Mouse (Mus musculus) neural tube, embryonic 11.5 days (tissue): ENCODE results near the gene Tcte3. TPM values are rescaled to one million over a fixed set of nuclear protein-coding genes. Genes with fewer than 3 reads are reported as not detected.
"Not testable (repeated sequence)": the region's sequence is repeated elsewhere in the genome, so short reads cannot be mapped to it uniquely, and the experiment has no call there.

Source experiments
- ATAC-seq: fragments of 200-750 bp; cut with Nextera tagmentation; 2 replicates; pipeline ENCODE4 v1.8.0; 2017; ENCODE audit warnings: moderate number of reproducible peaks, mild to moderate bottlenecking, moderate TSS enrichment, moderate library complexity; ENCODE audit not compliant: insufficient read depth, low FRiP score, low TSS enrichment
- DNase-seq: peaks from one replicate; pipeline ENCODE4 v3.0.0-alpha.2; 2015; ENCODE audit warnings: low spot score
- H3K27ac ChIP-seq: fragments of 300-500 bp; sonication (generic); 2 replicates; pipeline ENCODE4 v1.5.1; 2014; ENCODE audit warnings: low read depth, mild to moderate bottlenecking, low read length
- H3K27me3 ChIP-seq: fragments of 300-500 bp; sonication (generic); 2 replicates; pipeline ENCODE4 v1.6.1; 2014; ENCODE audit warnings: mild to moderate bottlenecking, low read length, mixed read lengths; ENCODE audit not compliant: control insufficient read depth, insufficient read depth
- H3K36me3 ChIP-seq: fragments of 300-500 bp; sonication (generic); 2 replicates; pipeline ENCODE4 v1.6.1; 2014; ENCODE audit warnings: mild to moderate bottlenecking, low read length, moderate library complexity, mixed read lengths; ENCODE audit not compliant: control insufficient read depth, insufficient read depth
- H3K4me1 ChIP-seq: fragments of 300-500 bp; sonication (generic); 2 replicates; pipeline ENCODE4 v1.6.1; 2014; ENCODE audit warnings: low read length, mixed read lengths; ENCODE audit not compliant: control insufficient read depth, insufficient read depth
- H3K4me2 ChIP-seq: fragments of 300-500 bp; sonication (generic); 2 replicates; pipeline ENCODE4 v1.6.1; 2014; ENCODE audit warnings: low read depth, mild to moderate bottlenecking, moderate library complexity
- H3K4me3 ChIP-seq: fragments of 300-500 bp; sonication (generic); 2 replicates; pipeline ENCODE4 v1.5.1; 2014; ENCODE audit warnings: low read depth, low read length
- H3K9ac ChIP-seq: fragments of 300-500 bp; sonication (generic); 2 replicates; pipeline ENCODE4 v1.6.1; 2014; ENCODE audit warnings: mild to moderate bottlenecking, low read length
- H3K9me3 ChIP-seq: fragments of 300-500 bp; sonication (generic); 2 replicates; pipeline ENCODE4 v1.6.1; 2016; ENCODE audit warnings: low read length; ENCODE audit not compliant: control insufficient read depth
- WGBS: fragments of 180-500 bp; shearing (Covaris S2); extraction: QIAGEN DNeasy Blood & Tissue Kit; methylation state at CpG from one replicate; pipeline ENCODE4 v1.1.7; 2014; 5-methylcytosine and 5-hydroxymethylcytosine counted together
- polyA plus RNA-seq: library from polyadenylated mRNA; unstranded; fragments of >200 nt; fragmentation: Nextera tagmentation; extraction: Ambion mirVana; gene quantifications from 2 replicates; pipeline ENCODE4 v1.2.1, GENCODE M21; 2014

Tcte3 gene
- polyA plus RNA-seq, 1 experiment from 2014 or later = 1.6 TPM

GRCm38 (mm10) chr17:15053829-15054200, 12.5 kb upstream of the Tcte3 start:
- not testable (repeated sequence) for H3K9me3 ChIP-seq, H3K27me3 ChIP-seq, DNase-seq, H3K4me2 ChIP-seq, H3K4me1 ChIP-seq, H3K27ac ChIP-seq, ATAC-seq, H3K4me3 ChIP-seq, H3K9ac ChIP-seq, H3K36me3 ChIP-seq
- WGBS = 94% methylated on average over 10 of the region's 13 CpGs

- WGBS = 97% methylated on average over 5 of the region's 8 CpGs
- H3K9ac ChIP-seq, H3K27ac ChIP-seq, H3K4me3 ChIP-seq, ATAC-seq, H3K9me3 ChIP-seq, H3K27me3 ChIP-seq, H3K4me2 ChIP-seq, H3K36me3 ChIP-seq, H3K4me1 ChIP-seq, DNase-seq: not testable (repeated sequence)
Measured at GRCm38 (mm10) chr17:15053183-15053828, 12.0 kb upstream of the Tcte3 start.

GRCm38 (mm10) chr17:15052766-15053165, 11.5 kb upstream of the Tcte3 start:
- not testable (repeated sequence) for ATAC-seq, H3K4me2 ChIP-seq, H3K4me1 ChIP-seq, H3K9ac ChIP-seq, H3K27ac ChIP-seq, H3K4me3 ChIP-seq, DNase-seq, H3K27me3 ChIP-seq, H3K9me3 ChIP-seq, H3K36me3 ChIP-seq
- 75% methylated on average over 1 of the region's 1 CpGs for WGBS

GRCm38 (mm10) chr17:15050338-15050737, 9.1 kb upstream of the Tcte3 start:
- not testable (repeated sequence) for H3K27me3 ChIP-seq, H3K36me3 ChIP-seq, H3K4me3 ChIP-seq, ATAC-seq, H3K27ac ChIP-seq, H3K4me1 ChIP-seq, H3K4me2 ChIP-seq, H3K9ac ChIP-seq, DNase-seq, H3K9me3 ChIP-seq
- no CpG with 5 or more reads among the region's 1 CpGs for WGBS

GRCm38 (mm10) chr17:15040455-15040854, 833 bp downstream of the Tcte3 start:
- not testable (repeated sequence) for H3K4me1 ChIP-seq, H3K9ac ChIP-seq, ATAC-seq, H3K36me3 ChIP-seq, H3K4me3 ChIP-seq, H3K27ac ChIP-seq, H3K9me3 ChIP-seq, DNase-seq, H3K27me3 ChIP-seq, H3K4me2 ChIP-seq
- no CpG with 5 or more reads among the region's 3 CpGs for WGBS

GRCm38 (mm10) chr17:15031414-15031813, 9.9 kb downstream of the Tcte3 start:
- H3K4me1 ChIP-seq, ATAC-seq: not testable (repeated sequence)

GRCm38 (mm10) chr17:15025513-15025912, 15.8 kb downstream of the Tcte3 start:
- no CpG with 5 or more reads among the region's 6 CpGs for WGBS
- H3K4me1 ChIP-seq, H3K27ac ChIP-seq, H3K27me3 ChIP-seq, H3K9ac ChIP-seq, DNase-seq, H3K4me2 ChIP-seq, H3K9me3 ChIP-seq, H3K36me3 ChIP-seq, ATAC-seq, H3K4me3 ChIP-seq: not testable (repeated sequence)

More at GRCm38 (mm10) chr17:15031414-15031813, 9.9 kb downstream of the Tcte3 start:
- H3K4me2 ChIP-seq, H3K36me3 ChIP-seq, H3K4me3 ChIP-seq, H3K9me3 ChIP-seq, H3K27me3 ChIP-seq, H3K27ac ChIP-seq, H3K9ac ChIP-seq, DNase-seq: not testable (repeated sequence)
- no CpG with 5 or more reads among the region's 4 CpGs for WGBS

GRCm38 (mm10) chr17:15024502-15025193, 16.6 kb downstream of the Tcte3 start:
- peak; percentile 91 for ATAC-seq
- not testable (repeated sequence) for H3K27ac ChIP-seq, H3K9me3 ChIP-seq, H3K4me2 ChIP-seq, H3K4me1 ChIP-seq, DNase-seq, H3K36me3 ChIP-seq, H3K4me3 ChIP-seq, H3K27me3 ChIP-seq, H3K9ac ChIP-seq
- WGBS = no CpG with 5 or more reads among the region's 48 CpGs

GRCm38 (mm10) chr17:15023878-15024492, 17.3 kb downstream of the Tcte3 start:
- ATAC-seq = peak; percentile 80
- H3K36me3 ChIP-seq, H3K4me3 ChIP-seq, H3K27ac ChIP-seq, H3K9ac ChIP-seq, DNase-seq, H3K9me3 ChIP-seq, H3K4me1 ChIP-seq, H3K27me3 ChIP-seq, H3K4me2 ChIP-seq: not testable (repeated sequence)
- no CpG with 5 or more reads among the region's 97 CpGs for WGBS
